Mouse (Mus musculus) neural tube, embryonic 14.5 days (tissue): Measurements from ENCODE around the gene Tmprss9. TPM values are rescaled to one million over a fixed set of nuclear protein-coding genes. Genes with fewer than 3 reads are reported as not detected.

ENCODE experiments used
- ATAC-seq: fragments of 200-750 bp; cut with Nextera tagmentation; 2 replicates; pipeline ENCODE4 v1.8.0; 2017; ENCODE audit warnings: low read depth, mild to moderate bottlenecking, moderate TSS enrichment, moderate library complexity
- H3K27ac ChIP-seq: fragments of 300-500 bp; sonication (generic); 2 replicates; pipeline ENCODE4 v1.5.1; 2014; ENCODE audit warnings: low read depth, mild to moderate bottlenecking, control low read depth, low read length, moderate library complexity, mixed read lengths
- H3K27me3 ChIP-seq: fragments of 300-500 bp; sonication (generic); 2 replicates; pipeline ENCODE4 v1.6.1; 2014; ENCODE audit warnings: low read length; ENCODE audit not compliant: control insufficient read depth, insufficient read depth
- H3K36me3 ChIP-seq: fragments of 300-500 bp; sonication (generic); 2 replicates; pipeline ENCODE4 v1.6.1; 2014; ENCODE audit warnings: low read length, mixed read lengths; ENCODE audit not compliant: control insufficient read depth, insufficient read depth
- H3K4me1 ChIP-seq: fragments of 300-500 bp; sonication (generic); 2 replicates; pipeline ENCODE4 v1.6.1; 2014; ENCODE audit warnings: low read length; ENCODE audit not compliant: control insufficient read depth, insufficient read depth
- H3K4me2 ChIP-seq: fragments of 300-500 bp; sonication (generic); 2 replicates; pipeline ENCODE4 v1.6.1; 2014; ENCODE audit warnings: mild to moderate bottlenecking, low read depth, low read length, control low read depth
- H3K4me3 ChIP-seq: fragments of 300-500 bp; sonication (generic); 2 replicates; pipeline ENCODE4 v1.5.1; 2014; ENCODE audit warnings: low read depth, low read length, control low read depth, mixed read lengths
- H3K9ac ChIP-seq: fragments of 300-500 bp; sonication (generic); replicated peaks from 2 replicates; pipeline ENCODE4 v1.6.1; 2014; ENCODE audit warnings: low read depth, mild to moderate bottlenecking, control low read depth, low read length, mixed read lengths
- H3K9me3 ChIP-seq: fragments of 300-500 bp; sonication (generic); 2 replicates; pipeline ENCODE4 v1.6.1; 2016; ENCODE audit warnings: low read length; ENCODE audit not compliant: control insufficient read depth
- WGBS: fragments of 180-500 bp; shearing (Covaris S2); extraction: QIAGEN DNeasy Blood & Tissue Kit; methylation state at CpG from one replicate; pipeline ENCODE4 v1.1.7; 2014; 5-methylcytosine and 5-hydroxymethylcytosine counted together
- polyA plus RNA-seq: library from polyadenylated mRNA; unstranded; fragments of >200 nt; fragmentation: Nextera tagmentation; extraction: Ambion mirVana; gene quantifications from 2 replicates; pipeline ENCODE4 v1.2.1, GENCODE M21; 2014

Tmprss9 gene
- polyA plus RNA-seq, 1 experiment from 2014 or later: 0.13 TPM

- WGBS: under 1% methylated on average over 47 of the region's 48 CpGs
- Histone ChIP-seq H3K27me3 (peaks cover 18% of the 10 kb centered on the region; the same call in 1 of the 2 replicates), H3K4me1 (peaks cover 33% of the 10 kb centered on the region), H3K4me3 (peak overlapping the region; percentile 39), H3K9me3 (no peaks in the 10 kb centered on the region), H3K9ac (peak overlapping the region; percentile 51), H3K36me3 (no peaks in the 10 kb centered on the region), H3K27ac (peak overlapping the region; percentile 46; the same call in 1 of the 2 replicates), H3K4me2 (peak overlapping the region; percentile 70)
- ATAC-seq: peak; percentile 25; the same call in 1 of the 2 replicates
These were observed 57.1 kb downstream of the Tmprss9 start for GRCm38 (mm10) chr10:80928586-80929298.

- Histone ChIP-seq H3K4me3 (peak within 1 kb of the TSS; percentile 39), H3K9ac (peak within 1 kb of the TSS; percentile 51), H3K27ac (peak within 1 kb of the TSS; percentile 46; the same call in 1 of the 2 replicates), H3K9me3 (no peaks in the 10 kb centered on the region), H3K4me2 (peak within 1 kb of the TSS; percentile 70), H3K27me3 (peaks cover 26% of the 10 kb centered on the region), H3K36me3 (no peaks in the 10 kb centered on the region), H3K4me1 (peaks cover 37% of the 10 kb centered on the region)
- under 1% methylated on average over 56 of the region's 56 CpGs for WGBS
- peak; percentile 90 for ATAC-seq
These were observed 57.9 kb downstream of the Tmprss9 start, which contains the start of gene Gadd45b for GRCm38 (mm10) chr10:80929299-80930226. Gene Gadd45b, plus strand, starts transcription at chr10:80930073.

GRCm38 (mm10) chr10:80930361-80931152 lies 58.9 kb downstream of the Tmprss9 start:
- Histone ChIP-seq H3K4me1 (peaks cover 37% of the 10 kb centered on the region), H3K36me3 (no peaks in the 10 kb centered on the region), H3K4me3 (peak overlapping the region; percentile 39), H3K9ac (peak overlapping the region; percentile 37), H3K27ac (no peak overlapping the region), H3K9me3 (no peaks in the 10 kb centered on the region), H3K27me3 (peaks cover 32% of the 10 kb centered on the region), H3K4me2 (peak overlapping the region; percentile 70)
- 2% methylated on average over 45 of the region's 45 CpGs for WGBS
- no peak for ATAC-seq

GRCm38 (mm10) chr10:80931153-80931671 lies 59.6 kb downstream of the Tmprss9 start:
- H3K9me3 ChIP-seq: no peaks in the 10 kb centered on the region
- peaks cover 34% of the 10 kb centered on the region for H3K27me3 ChIP-seq
- no peaks in the 10 kb centered on the region for H3K36me3 ChIP-seq
- WGBS: 3% methylated on average over 14 of the region's 14 CpGs
- H3K9ac ChIP-seq: no peak overlapping the region
- H3K4me1 ChIP-seq: peaks cover 41% of the 10 kb centered on the region
- no peak overlapping the region for H3K27ac ChIP-seq
- peak overlapping the region; percentile 70 for H3K4me2 ChIP-seq
- ATAC-seq: no peak
- peak overlapping the region; percentile 39 for H3K4me3 ChIP-seq

- ATAC-seq: no peak
- Histone ChIP-seq H3K4me2 (peak overlapping the region; percentile 70), H3K36me3 (no peaks in the 10 kb centered on the region), H3K9ac (no peak overlapping the region), H3K27me3 (peaks cover 35% of the 10 kb centered on the region), H3K4me3 (peak overlapping the region; percentile 39), H3K9me3 (no peaks in the 10 kb centered on the region), H3K4me1 (peaks cover 46% of the 10 kb centered on the region), H3K27ac (no peak overlapping the region)
- WGBS: under 1% methylated on average over 26 of the region's 26 CpGs
These were observed 60.0 kb downstream of the Tmprss9 start for GRCm38 (mm10) chr10:80931695-80932094.

GRCm38 (mm10) chr10:80932206-80932605 lies 60.6 kb downstream of the Tmprss9 start:
- no peaks in the 10 kb centered on the region for H3K36me3 ChIP-seq
- H3K4me1 ChIP-seq: peaks cover 48% of the 10 kb centered on the region
- H3K27ac ChIP-seq: no peak overlapping the region
- H3K9ac ChIP-seq: no peak overlapping the region
- H3K9me3 ChIP-seq: no peaks in the 10 kb centered on the region
- peak overlapping the region; percentile 6 for H3K4me3 ChIP-seq
- peaks cover 39% of the 10 kb centered on the region for H3K27me3 ChIP-seq
- 0% methylated on average over 20 of the region's 20 CpGs for WGBS
- ATAC-seq: no peak
- peak overlapping the region; percentile 36 for H3K4me2 ChIP-seq

- no peak overlapping the region; the same call in 1 of the 2 replicates for H3K4me3 ChIP-seq
- peaks cover 41% of the 10 kb centered on the region for H3K27me3 ChIP-seq
- no peak overlapping the region for H3K27ac ChIP-seq
- peaks cover 54% of the 10 kb centered on the region for H3K4me1 ChIP-seq
- ATAC-seq: no peak
- peak overlapping the region; percentile 36; the same call in 1 of the 2 replicates for H3K4me2 ChIP-seq
- H3K9ac ChIP-seq: no peak overlapping the region
- H3K9me3 ChIP-seq: no peaks in the 10 kb centered on the region
- under 1% methylated on average over 17 of the region's 17 CpGs for WGBS
- no peaks in the 10 kb centered on the region for H3K36me3 ChIP-seq
These were observed 61.2 kb downstream of the Tmprss9 start for GRCm38 (mm10) chr10:80932700-80933420.
